Mouse (Mus musculus) E14TG2a.4 (cell line): ENCODE results near the gene Cenpa.

Source experiments
- H3K27me3 ChIP-seq: 2 replicates; pipeline ENCODE4 v1.6.1; 2014; ENCODE audit warnings: low read length, control low read depth; ENCODE audit not compliant: insufficient read depth
- H3K36me3 ChIP-seq: 2 replicates; pipeline ENCODE4 v1.6.1; 2014; ENCODE audit warnings: low read length, control low read depth; ENCODE audit not compliant: insufficient read depth
- H3K4me1 ChIP-seq: replicated peaks from 2 replicates; pipeline ENCODE4 v1.6.1; 2014; ENCODE audit warnings: low read depth, low read length, control low read depth
- H3K4me3 ChIP-seq: replicated peaks from 2 replicates; pipeline ENCODE4 v1.5.1; 2014; ENCODE audit warnings: mild to moderate bottlenecking, low read length
- H3K9me3 ChIP-seq: 2 replicates; pipeline ENCODE4 v1.6.1; 2014; ENCODE audit warnings: low read length, control low read depth
- CTCF ChIP-seq: conservative IDR thresholded peaks from 2 replicates; pipeline ENCODE4 v1.5.1; 2014; ENCODE audit warnings: low read length
- NANOG ChIP-seq: IDR thresholded peaks from 2 replicates; pipeline ENCODE4 v1.6.1; 2014; ENCODE audit warnings: borderline replicate concordance, low read length, mixed read lengths
- POU5F1 ChIP-seq: IDR thresholded peaks from 2 replicates; pipeline ENCODE4 v1.6.1; 2014; ENCODE audit warnings: low read length, borderline replicate concordance

Cenpa gene

DNA sequence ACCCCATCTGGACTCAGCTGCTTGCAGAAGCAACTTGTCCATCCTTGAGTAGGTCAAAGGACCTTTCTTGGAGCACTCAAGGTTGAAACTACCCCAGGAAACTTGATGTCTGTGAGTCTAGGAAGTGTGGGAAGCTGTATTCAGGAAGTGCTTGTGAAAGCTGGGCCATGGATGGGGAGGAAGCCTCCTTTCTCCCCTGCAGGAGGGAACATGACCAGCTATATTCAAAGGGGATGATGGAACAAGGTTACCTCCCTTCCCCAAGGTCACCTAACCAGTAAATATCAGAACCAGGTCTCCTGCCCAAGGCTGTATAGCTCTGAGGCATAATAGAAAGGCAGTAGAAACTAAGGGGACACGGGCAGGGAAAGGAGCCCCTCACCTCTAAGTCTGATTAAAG lies 34.4 kb upstream of the Cenpa start:
- Histone ChIP-seq H3K27me3 (peaks cover 37% of the 10 kb centered on the region), H3K9me3 (no peaks in the 10 kb centered on the region), H3K4me1 (peaks cover 6% of the 10 kb centered on the region), H3K36me3 (no peaks in the 10 kb centered on the region), H3K4me3 (no peak overlapping the region)
- TF ChIP-seq POU5F1: no peak
- TF ChIP-seq NANOG: no peak
- no peak for TF ChIP-seq CTCF

DNA sequence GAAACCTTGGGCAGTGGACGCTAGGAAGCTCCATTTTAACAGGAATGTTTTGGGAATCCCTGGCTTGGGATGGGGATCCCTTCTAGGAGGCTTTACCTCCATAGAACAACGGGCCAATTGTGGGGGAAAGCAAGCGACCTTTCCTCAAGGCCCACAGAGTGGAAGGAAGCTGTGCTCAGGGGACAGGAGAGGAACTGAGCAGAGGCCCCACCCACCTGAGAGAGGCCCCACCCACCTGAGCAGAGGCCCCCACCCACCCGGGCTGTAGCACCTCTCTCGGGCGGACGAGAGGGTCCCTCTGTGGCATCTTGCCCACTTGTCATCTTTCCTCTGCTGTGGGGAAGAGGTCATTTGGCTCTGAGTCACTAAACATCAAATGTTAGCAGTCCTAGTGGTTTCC lies 29.6 kb upstream of the Cenpa start:
- no peak for TF ChIP-seq NANOG
- no peak for TF ChIP-seq CTCF
- no peak for TF ChIP-seq POU5F1
- Histone ChIP-seq H3K36me3 (no peaks in the 10 kb centered on the region), H3K27me3 (peaks cover 9% of the 10 kb centered on the region; the same call in 1 of the 2 replicates), H3K4me3 (no peak overlapping the region), H3K4me1 (peaks cover 8% of the 10 kb centered on the region), H3K9me3 (no peaks in the 10 kb centered on the region)

DNA sequence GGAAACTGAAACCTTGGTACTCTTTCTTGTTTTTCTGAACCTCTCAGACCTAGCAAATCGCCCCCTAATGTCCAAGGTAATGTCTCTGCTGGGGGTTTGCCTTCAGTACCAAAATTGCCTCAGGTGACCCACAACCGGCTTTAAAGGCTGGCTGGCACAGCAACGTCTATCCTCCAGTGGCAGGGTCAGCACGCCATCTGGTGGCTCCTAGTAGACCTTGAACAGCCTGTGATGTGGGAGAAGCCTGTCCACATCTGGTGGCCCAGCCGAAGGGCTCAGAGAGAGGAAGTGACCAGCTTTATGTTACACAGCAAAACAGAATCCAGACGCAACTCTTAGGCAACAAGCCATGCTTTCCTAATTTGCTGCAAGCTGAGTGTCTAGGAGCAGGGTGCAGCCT lies 28.5 kb upstream of the Cenpa start:
- no peak for TF ChIP-seq NANOG
- TF ChIP-seq POU5F1: no peak
- TF ChIP-seq CTCF: peak; percentile 54
- H3K27me3 ChIP-seq: peaks cover 12% of the 10 kb centered on the region; the same call in 1 of the 2 replicates
- no peak overlapping the region for H3K4me3 ChIP-seq

DNA sequence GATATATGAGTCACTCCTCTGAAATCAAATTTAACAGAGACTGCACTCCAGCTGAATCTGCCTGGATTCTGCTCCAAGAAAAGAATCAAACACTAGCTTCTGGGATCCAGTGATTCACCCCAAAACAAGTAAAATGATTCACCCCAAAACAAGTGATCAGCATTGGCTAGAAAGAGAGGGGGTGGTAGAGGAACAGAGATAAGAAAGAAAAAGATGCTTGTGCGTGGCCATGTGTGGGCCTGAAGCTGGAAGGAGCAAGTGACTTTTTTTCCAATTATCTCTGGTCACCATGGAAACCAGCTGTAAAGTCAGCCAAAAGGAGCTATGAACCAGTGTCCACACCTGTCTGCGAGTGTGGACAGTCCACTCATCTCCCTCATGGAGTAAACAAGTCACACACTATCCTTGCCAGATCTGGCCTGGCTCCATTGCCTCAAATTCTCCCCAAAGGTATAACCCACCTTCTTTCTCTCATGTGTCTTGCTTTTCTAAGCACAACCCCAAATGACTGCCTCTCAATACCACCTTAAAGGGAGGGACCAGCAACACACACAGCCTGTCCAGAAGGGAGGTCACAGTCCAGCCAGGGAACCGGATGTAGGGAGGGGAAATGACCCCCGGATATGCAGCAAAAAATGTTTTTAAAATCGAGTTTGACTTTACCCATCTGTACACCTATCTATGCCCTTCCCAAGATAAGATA lies 22.9 kb upstream of the Cenpa start:
- TF ChIP-seq NANOG (no peak), POU5F1 (no peak), CTCF (no peak)
- no peaks in the 10 kb centered on the region for H3K9me3 ChIP-seq
- no peaks in the 10 kb centered on the region for H3K36me3 ChIP-seq
- H3K4me3 ChIP-seq: no peak overlapping the region
- H3K27me3 ChIP-seq: peaks cover 7% of the 10 kb centered on the region
- peaks cover 10% of the 10 kb centered on the region for H3K4me1 ChIP-seq

More for the DNA sequence above, 28.5 kb upstream of the Cenpa start:
- H3K9me3 ChIP-seq: no peaks in the 10 kb centered on the region
- peaks cover 8% of the 10 kb centered on the region for H3K4me1 ChIP-seq
- no peaks in the 10 kb centered on the region for H3K36me3 ChIP-seq

DNA sequence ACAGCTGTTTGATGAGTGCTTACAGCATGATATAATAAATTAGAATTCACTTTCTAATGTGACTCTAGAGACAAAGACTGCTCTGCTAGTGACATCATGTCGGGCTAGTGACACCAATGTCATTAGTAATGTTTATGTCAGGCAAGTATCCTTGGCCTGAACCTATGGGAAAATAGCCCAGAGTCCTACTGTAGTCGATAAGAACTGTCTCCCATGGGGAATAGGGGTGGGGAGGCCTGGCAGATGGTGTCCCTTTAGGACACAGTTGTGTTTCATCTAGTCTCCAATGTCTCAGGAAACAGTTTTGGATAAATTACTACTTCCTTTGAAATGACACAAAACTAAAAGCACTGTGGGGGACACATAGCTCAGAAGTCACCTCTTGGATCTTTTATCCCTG lies 20.5 kb upstream of the Cenpa start:
- TF ChIP-seq CTCF (no peak), POU5F1 (no peak), NANOG (no peak)
- Histone ChIP-seq H3K4me3 (no peak overlapping the region), H3K36me3 (peaks cover 18% of the 10 kb centered on the region), H3K4me1 (peaks cover 31% of the 10 kb centered on the region), H3K27me3 (peaks cover 7% of the 10 kb centered on the region), H3K9me3 (no peaks in the 10 kb centered on the region)

DNA sequence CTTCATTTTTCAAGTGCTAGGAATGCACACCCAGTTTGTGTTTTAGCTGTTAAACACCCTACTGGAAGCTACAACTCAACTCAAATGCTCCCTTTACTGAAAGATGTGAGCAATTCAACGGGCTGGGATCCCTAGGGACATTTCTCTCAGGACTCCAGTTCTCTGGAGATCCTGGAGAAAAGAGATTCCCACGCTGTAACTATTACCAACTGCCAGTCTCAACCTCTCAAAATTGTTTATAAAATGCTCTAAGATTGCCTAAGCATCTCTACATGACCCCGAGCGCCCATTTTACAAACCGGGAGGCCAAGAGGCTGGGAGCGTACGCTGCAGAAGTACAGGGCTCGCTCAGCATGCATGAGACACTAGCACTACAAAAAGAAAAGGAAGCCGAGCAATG lies 19.2 kb upstream of the Cenpa start:
- TF ChIP-seq CTCF: no peak
- no peak for TF ChIP-seq NANOG
- TF ChIP-seq POU5F1: no peak
- H3K4me3 ChIP-seq: peak overlapping the region; percentile 96
- no peaks in the 10 kb centered on the region for H3K9me3 ChIP-seq
- peaks cover 39% of the 10 kb centered on the region for H3K4me1 ChIP-seq
- H3K36me3 ChIP-seq: peaks cover 29% of the 10 kb centered on the region
- H3K27me3 ChIP-seq: peaks cover 6% of the 10 kb centered on the region

DNA sequence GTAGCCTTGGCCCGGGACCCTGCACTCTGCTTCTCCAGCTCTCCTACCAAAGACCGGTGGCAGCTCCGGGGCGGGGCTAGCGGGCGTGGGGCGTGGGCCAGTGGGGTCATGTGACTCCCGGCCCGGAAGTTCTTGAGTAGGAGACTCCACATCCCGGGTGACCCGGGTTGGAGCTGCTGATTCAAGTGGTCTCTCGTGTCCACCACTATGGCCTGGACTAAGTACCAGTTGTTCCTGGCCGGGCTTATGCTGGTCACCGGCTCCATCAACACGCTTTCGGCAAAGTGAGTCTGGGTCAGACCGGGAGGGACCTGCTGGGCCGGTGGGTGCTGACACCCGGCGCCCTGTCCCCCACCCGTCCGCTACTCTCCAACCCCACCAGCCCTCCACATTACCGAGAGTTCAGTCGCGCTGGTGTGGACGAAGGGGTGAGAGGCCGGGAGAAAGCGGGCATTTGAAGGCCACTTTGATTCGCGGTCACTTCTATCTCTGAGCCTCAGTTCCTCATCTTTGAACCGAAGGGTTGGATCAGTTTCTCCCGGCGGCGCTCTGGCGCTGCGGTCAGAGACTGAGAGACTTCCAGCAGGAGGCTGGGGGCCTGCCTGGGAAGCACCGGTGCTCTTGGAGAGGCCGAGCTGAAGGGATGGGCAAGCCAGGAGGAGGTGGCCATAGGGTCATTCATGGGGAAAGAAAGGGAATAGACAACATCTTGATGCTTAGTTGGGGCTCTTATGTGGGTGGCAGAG lies 18.6 kb upstream of the Cenpa start, which contains the start of gene Slc35f6:
Slc35f6 (plus strand) TSS at position 119 of the 746 bp plus-strand sequence.
- H3K9me3 ChIP-seq: no peaks in the 10 kb centered on the region
- H3K36me3 ChIP-seq: peaks cover 35% of the 10 kb centered on the region
- TF ChIP-seq POU5F1: no peak
- no peak for TF ChIP-seq NANOG
- no peak for TF ChIP-seq CTCF
- peak within 1 kb of the TSS; percentile 96 for H3K4me3 ChIP-seq
- peaks cover 40% of the 10 kb centered on the region for H3K4me1 ChIP-seq
- peaks cover 4% of the 10 kb centered on the region; the same call in 1 of the 2 replicates for H3K27me3 ChIP-seq

DNA sequence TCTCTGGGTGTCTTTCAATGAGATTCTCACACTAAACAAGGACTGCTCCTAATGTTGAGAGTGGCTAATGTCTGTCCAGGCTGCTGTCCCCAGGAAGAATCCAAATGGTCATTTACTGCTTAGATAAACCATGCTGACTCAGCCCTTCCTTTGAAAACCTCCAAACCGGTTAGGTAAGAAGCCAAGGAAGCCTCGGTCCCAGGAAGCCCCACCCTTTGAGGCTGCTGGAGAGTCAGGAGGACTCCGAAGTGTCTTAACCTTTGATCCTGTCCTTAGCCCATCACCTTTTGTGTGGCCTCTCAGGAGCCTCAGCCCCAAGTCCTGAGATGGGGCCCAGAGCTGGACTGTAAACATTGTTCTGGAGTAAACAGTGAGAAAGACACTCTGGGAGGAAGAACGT lies 17.0 kb upstream of the Cenpa start:
- peak overlapping the region; percentile 96; the same call in 1 of the 2 replicates for H3K4me3 ChIP-seq
- no peaks in the 10 kb centered on the region for H3K9me3 ChIP-seq
- H3K27me3 ChIP-seq: peaks cover under 1% of the 10 kb centered on the region; the same call in 1 of the 2 replicates
- peaks cover 50% of the 10 kb centered on the region for H3K36me3 ChIP-seq
- TF ChIP-seq NANOG: no peak
- TF ChIP-seq POU5F1: no peak
- no peak for TF ChIP-seq CTCF
- peaks cover 40% of the 10 kb centered on the region for H3K4me1 ChIP-seq
